10 mouse cellular contexts compared by ENCODE assay signal in the genomic region with DNA sequence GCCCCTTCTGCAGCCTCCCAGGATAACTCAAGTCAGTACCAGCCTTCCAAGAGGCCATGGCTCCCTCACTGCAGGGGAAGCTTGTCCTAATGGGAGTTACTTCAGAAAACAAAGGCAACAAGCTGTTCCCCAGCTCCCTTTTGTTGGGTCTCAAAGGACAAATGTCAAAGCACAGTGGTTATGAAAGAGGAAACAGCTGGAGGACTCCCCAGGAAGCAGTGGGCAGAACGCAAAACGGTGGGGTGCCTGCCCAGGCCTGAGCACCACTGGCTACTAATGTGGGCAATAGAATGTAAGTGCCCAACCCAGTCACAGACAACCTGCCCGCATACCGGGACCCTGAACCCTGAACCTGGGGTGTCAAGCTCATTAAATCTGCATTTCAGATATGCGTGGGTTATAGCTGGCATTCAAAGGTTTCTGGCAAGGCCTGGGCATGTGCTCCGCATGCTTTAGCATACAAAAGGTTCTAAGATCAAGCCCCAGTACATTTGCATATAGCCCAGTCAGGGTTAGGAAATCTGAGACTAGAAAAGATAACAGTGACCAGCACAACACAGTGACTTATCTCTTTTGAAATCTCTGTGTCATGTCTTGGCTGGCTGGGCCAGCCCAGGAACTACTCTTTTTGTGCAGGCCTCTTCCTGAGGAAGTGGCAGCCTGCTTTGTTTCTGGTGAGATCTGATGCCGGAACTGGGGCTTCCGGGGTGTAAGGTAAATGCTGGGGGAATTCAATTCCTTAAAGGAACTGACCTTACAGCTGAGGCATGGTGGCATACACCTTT. TPM values are rescaled to one million over a fixed set of nuclear protein-coding genes. Genes with fewer than 3 reads are reported as not detected.
DNase-seq lines count a peak whose midpoint lies in the region; TF ChIP-seq lines count a peak whose summit lies in the region.
"Had no signal": no experiment of that assay in that cellular context is flagged by ENCODE, and none has a peak within 500 bp of the region (broad histone marks: within the 10 kb centered on the region; RNA-seq: fewer than 3 reads in every experiment).

No protein-coding gene starts in this region.

- TF ChIP-seq CTCF in spleen, adult 2 months (IDR thresholded peaks at IDR 0.05; ENCODE audit: extremely low read depth, insufficient read depth, insufficient read length, insufficient replicate concordance) = no peak

- peak; percentile 27 for DNase-seq in adrenal gland, postnatal 14 days
- no peak for DNase-seq in adrenal gland, adult 8-10 months
- peak; percentile 30 to 39 for DNase-seq in spleen, adult 2 months (ENCODE audit: low read depth in 1 of 2, low spot score in 2 of 2)
- DNase-seq in spleen, adult 12 weeks (ENCODE audit: low spot score) = no peak
- peak; percentile 30 for DNase-seq in lung, postnatal 10 days
- DNase-seq in thymus, postnatal 36 days = peak; percentile 53 to 65
- no peak for DNase-seq in layer of hippocampus, postnatal 10 days (ENCODE audit: low spot score in 2 of 2)
- no peak for DNase-seq in adipocyte (ENCODE audit: low spot score)
- DNase-seq: cerebellum, adult 11 months had no signal

- H3K4me3 ChIP-seq in spleen, adult 2 months (ENCODE audit: extremely low read depth, insufficient read depth, insufficient read length) = no peak overlapping the region
- H3K4me3 ChIP-seq: heart, adult 2 months had no signal

- no peaks in the 10 kb centered on the region for H3K36me3 ChIP-seq in spleen, adult 2 months (ENCODE audit: control insufficient read depth, insufficient read depth, low read length)

- 7% methylated on average over 8 of the region's 8 CpGs for WGBS in spleen, adult 2 months

- H3K4me1 ChIP-seq in spleen, adult 2 months (ENCODE audit: control insufficient read depth, insufficient read depth, insufficient read length) = peaks cover 5% of the 10 kb centered on the region; the same call in 1 of the 2 replicates

- TF ChIP-seq POLR2A in spleen, adult 2 months (IDR thresholded peaks at IDR 0.05; ENCODE audit: low read depth, low read length) = no peak

- no peaks in the 10 kb centered on the region for H3K27me3 ChIP-seq in spleen, adult 2 months (ENCODE audit: control insufficient read depth, insufficient read depth, low read length)

- H3K27ac ChIP-seq in spleen, adult 2 months (ENCODE audit: insufficient read depth, low read length) = 0 out of 2 replicates have a peak overlapping the region, but pooled peaks have one; percentile 5
- H3K27ac ChIP-seq: heart, adult 2 months had no signal

RNA-seq across cellular contexts. Expression of a gene that starts 8.1 kb away (rescaled TPM):
- 6.5 and 111 TPM in 2 replicates for total RNA-seq in adrenal gland, postnatal 14 days (2021)
- 1 to 10 TPM in 3 of 4 experiments, under 1 TPM in 1; 0.86 to 2.6 (median 2.0) TPM for total RNA-seq in adrenal gland, adult 8-10 months (2022)
- 0.29 and 0.43 TPM in 2 replicates for polyA plus RNA-seq in spleen, adult 2 months (2012; rRNA removed)
- total RNA-seq in layer of hippocampus, postnatal 10 days (2021) = 1 to 10 TPM; 1.1 to 1.6 TPM
- total RNA-seq: heart, adult 2 months had no signal

RNA-seq across cellular contexts. Expression of a gene that starts 21.8 kb away (rescaled TPM):
- 3.5 and 4.5 TPM in 2 replicates for total RNA-seq in adrenal gland, postnatal 14 days (2021)
- total RNA-seq in adrenal gland, adult 8-10 months (2022) = 1 to 10 TPM in 3 of 4 experiments, not detected in 1; 1.6 to 2.1 (median 1.9) TPM
- polyA plus RNA-seq in spleen, adult 2 months (2012; rRNA removed) = not detected in 2 replicates
- total RNA-seq in layer of hippocampus, postnatal 10 days (2021) = under 1 TPM in 1 of 2 experiments, not detected in 1; 0.58 TPM

Comparison
In these comparisons a context has a peak if more than half of its experiments do, and no peak if none do; other contexts are left out.
1. DNase-seq: peak in adrenal gland, postnatal 14 days (single experiment), spleen, adult 2 months (2 of 2), lung, postnatal 10 days (single experiment) and thymus, postnatal 36 days (2 of 2); none in adrenal gland, adult 8-10 months (single experiment), spleen, adult 12 weeks (single experiment), layer of hippocampus, postnatal 10 days (0 of 2) and adipocyte (single experiment).